Mouse (Mus musculus): ENCODE data around the gene Extl1. TPM values are rescaled to one million over a fixed set of nuclear protein-coding genes. Genes with fewer than 3 reads are reported as not detected.

The Extl1 gene
- polyA plus RNA-seq, 2 experiments = 0.11 to 0.16 TPM

- H3K27ac ChIP-seq = no peak overlapping the region
- no peak for TF ChIP-seq EP300 (IDR thresholded peaks at IDR 0.05; ENCODE audit: low read depth)
- TF ChIP-seq CTCF (IDR thresholded peaks at IDR 0.05; ENCODE audit: low read depth) = no peak
- H3K4me1 ChIP-seq (replicated peaks; ENCODE audit: control insufficient read depth in 2 of 2, insufficient read depth in 2 of 2, low read length in 1 of 2) = no peaks in the 10 kb centered on the region; a peak in 1 of 4 replicates
- H3K9me3 ChIP-seq (ENCODE audit: control insufficient read depth, low read length) = no peaks in the 10 kb centered on the region
- ATAC-seq (ENCODE audit: insufficient read depth) = no peak
- no peak overlapping the region for H3K4me3 ChIP-seq (ENCODE audit: insufficient read depth in 1 of 2, low read depth in 2 of 2, low read length in 2 of 2)
- no peak overlapping the region for H3K9ac ChIP-seq (replicated peaks)
- H3K27me3 ChIP-seq (ENCODE audit: control insufficient read depth, insufficient read depth, low read length) = no peaks in the 10 kb centered on the region
- DNase-seq (ENCODE audit: low read depth in 3 of 3, low spot score in 3 of 3) = no peak
- 63% methylated on average over 6 of the region's 6 CpGs for WGBS (ENCODE audit: insufficient replicate concordance)
- H3K36me3 ChIP-seq (replicated peaks; ENCODE audit: control insufficient read depth, insufficient read depth, low read depth) = no peaks in the 10 kb centered on the region
- H3K4me2 ChIP-seq (ENCODE audit: low read depth) = no peak overlapping the region
Measured at GRCm38 (mm10) chr4:134359649-134360048, 24.0 kb downstream of the Extl1 start.

GRCm38 (mm10) chr4:134357461-134357771 is 26.2 kb downstream of the Extl1 start:
- Histone ChIP-seq H3K27ac (no peak overlapping the region), H3K4me2 (ENCODE audit: low read depth) (peak overlapping the region; percentile 34; the same call in 1 of the 2 replicates), H3K4me3 (ENCODE audit: insufficient read depth in 1 of 2, low read depth in 2 of 2, low read length in 2 of 2) (no peak overlapping the region), H3K36me3 (replicated peaks; ENCODE audit: control insufficient read depth, insufficient read depth, low read depth) (no peaks in the 10 kb centered on the region), H3K9me3 (ENCODE audit: control insufficient read depth, low read length) (no peaks in the 10 kb centered on the region), H3K9ac (replicated peaks) (no peak overlapping the region), H3K27me3 (ENCODE audit: control insufficient read depth, insufficient read depth, low read length) (no peaks in the 10 kb centered on the region), H3K4me1 (replicated peaks; ENCODE audit: control insufficient read depth in 2 of 2, insufficient read depth in 2 of 2, low read length in 1 of 2) (no peaks in the 10 kb centered on the region; a peak in 1 of 4 replicates)
- DNase-seq (ENCODE audit: low read depth in 3 of 3, low spot score in 3 of 3) (no peak), ATAC-seq (ENCODE audit: insufficient read depth) (no peak)
- 43% methylated on average over 17 of the region's 17 CpGs for WGBS (ENCODE audit: insufficient replicate concordance)
- no peak for TF ChIP-seq CTCF (IDR thresholded peaks at IDR 0.05; ENCODE audit: low read depth)
- TF ChIP-seq EP300 (IDR thresholded peaks at IDR 0.05; ENCODE audit: low read depth) = no peak

- Histone ChIP-seq H3K9ac (replicated peaks) (no peak overlapping the region), H3K27me3 (ENCODE audit: control insufficient read depth, insufficient read depth, low read length) (no peaks in the 10 kb centered on the region), H3K4me1 (replicated peaks; ENCODE audit: control insufficient read depth in 2 of 2, insufficient read depth in 2 of 2, low read length in 1 of 2) (no peaks in the 10 kb centered on the region; a peak in 1 of 4 replicates), H3K9me3 (ENCODE audit: control insufficient read depth, low read length) (no peaks in the 10 kb centered on the region), H3K36me3 (replicated peaks; ENCODE audit: control insufficient read depth, insufficient read depth, low read depth) (no peaks in the 10 kb centered on the region), H3K4me3 (ENCODE audit: insufficient read depth in 1 of 2, low read depth in 2 of 2, low read length in 2 of 2) (no peak overlapping the region), H3K27ac (no peak overlapping the region), H3K4me2 (ENCODE audit: low read depth) (peak overlapping the region; percentile 34)
- ATAC-seq (ENCODE audit: insufficient read depth) (no peak), DNase-seq (ENCODE audit: low read depth in 3 of 3, low spot score in 3 of 3) (peak; percentile 33 to 37 (median 33))
- 22% methylated on average over 22 of the region's 22 CpGs for WGBS (ENCODE audit: insufficient replicate concordance)
- TF ChIP-seq CTCF (IDR thresholded peaks at IDR 0.05; ENCODE audit: low read depth) (peak; percentile 97), EP300 (IDR thresholded peaks at IDR 0.05; ENCODE audit: low read depth) (no peak)
Measured at GRCm38 (mm10) chr4:134356591-134357460, 26.8 kb downstream of the Extl1 start.

- Histone ChIP-seq H3K4me3 (ENCODE audit: insufficient read depth in 1 of 2, low read depth in 2 of 2, low read length in 2 of 2) (no peak overlapping the region), H3K27me3 (ENCODE audit: control insufficient read depth, insufficient read depth, low read length) (no peaks in the 10 kb centered on the region), H3K27ac (no peak overlapping the region), H3K9me3 (ENCODE audit: control insufficient read depth, low read length) (no peaks in the 10 kb centered on the region), H3K36me3 (replicated peaks; ENCODE audit: control insufficient read depth, insufficient read depth, low read depth) (no peaks in the 10 kb centered on the region), H3K4me2 (ENCODE audit: low read depth) (no peak overlapping the region), H3K4me1 (replicated peaks; ENCODE audit: control insufficient read depth in 2 of 2, insufficient read depth in 2 of 2, low read length in 1 of 2) (no peaks in the 10 kb centered on the region; a peak in 1 of 4 replicates), H3K9ac (replicated peaks) (no peak overlapping the region)
- ATAC-seq (ENCODE audit: insufficient read depth) (no peak), DNase-seq (ENCODE audit: low read depth in 3 of 3, low spot score in 3 of 3) (no peak)
- TF ChIP-seq EP300 (IDR thresholded peaks at IDR 0.05; ENCODE audit: low read depth) = no peak
- TF ChIP-seq CTCF (IDR thresholded peaks at IDR 0.05; ENCODE audit: low read depth) = no peak
- WGBS (ENCODE audit: insufficient replicate concordance) = 49% methylated on average over 16 of the region's 16 CpGs
Measured at GRCm38 (mm10) chr4:134355841-134356452, 27.7 kb downstream of the Extl1 start.
